Mouse (Mus musculus) ES-E14 (cell line): ENCODE data around the gene Emid1. TPM values are rescaled to one million over a fixed set of nuclear protein-coding genes. Genes with fewer than 3 reads are reported as not detected.

ENCODE experiments used
- DNase-seq: peaks from one replicate; pipeline ENCODE4 v3.0.0-alpha.2; 2013; ENCODE audit warnings: low read depth, low spot score
- H3K27ac ChIP-seq: 2 replicates; pipeline ENCODE4 v1.5.1; 2012; ENCODE audit warnings: low read depth, mild to moderate bottlenecking, low read length, moderate library complexity, mixed read lengths; ENCODE audit not compliant: poor library complexity, insufficient read depth, severe bottlenecking
- H3K36me3 ChIP-seq: 2 replicates; pipeline ENCODE4 v1.6.1; 2012; ENCODE audit warnings: mild to moderate bottlenecking, low read length, moderate library complexity, mixed read lengths; ENCODE audit not compliant: control insufficient read depth, poor library complexity, insufficient read depth, severe bottlenecking
- H3K4me1 ChIP-seq, 2 experiments: fragments of 150-350 bp in 1 of 2; sonication (generic) in 1 of 2; 2 replicates each; pipeline ENCODE4 v1.6.1; 2012; ENCODE audit warnings: low read length in 2 of 2, mild to moderate bottlenecking in 1 of 2, mixed read lengths in 1 of 2; ENCODE audit not compliant: control insufficient read depth in 2 of 2, insufficient read depth in 2 of 2, poor library complexity in 1 of 2
- H3K4me3 ChIP-seq, 2 experiments: fragments of 150-350 bp in 1 of 2; sonication (generic) in 1 of 2; 2 replicates each; pipeline ENCODE4 v1.5.1; 2012; ENCODE audit warnings: low read length in 2 of 2, low read depth in 1 of 2, mild to moderate bottlenecking in 1 of 2, mixed read lengths in 1 of 2; ENCODE audit not compliant: insufficient read depth in 1 of 2, poor library complexity in 1 of 2, severe bottlenecking in 1 of 2
- H3K9ac ChIP-seq: 2 replicates; pipeline ENCODE4 v1.6.1; 2012; ENCODE audit warnings: low read depth, mild to moderate bottlenecking, low read length, mixed read lengths; ENCODE audit not compliant: poor library complexity, insufficient read depth, severe bottlenecking
- H3K9me3 ChIP-seq: fragments of 150-350 bp; sonication (generic); 2 replicates; pipeline ENCODE4 v1.6.1; 2012; ENCODE audit warnings: low read depth, mild to moderate bottlenecking, low read length; ENCODE audit not compliant: control insufficient read depth, insufficient read depth
- CHD2 ChIP-seq: IDR thresholded peaks from 2 replicates; pipeline ENCODE4 v1.6.1; 2014; ENCODE audit warnings: mild to moderate bottlenecking, low read depth, low read length, inconsistent platforms
- HCFC1 ChIP-seq: IDR thresholded peaks from 2 replicates; pipeline ENCODE4 v1.6.1; 2012; ENCODE audit warnings: low read length, inconsistent platforms, borderline replicate concordance; ENCODE audit not compliant: insufficient read depth
- MAFK ChIP-seq: IDR thresholded peaks from 2 replicates; pipeline ENCODE4 v1.6.1; 2014; ENCODE audit warnings: mild to moderate bottlenecking, low read depth, low read length, inconsistent platforms; ENCODE audit not compliant: insufficient read depth
- ZC3H11A ChIP-seq: IDR thresholded peaks from 2 replicates; pipeline ENCODE4 v1.6.1; 2012; ENCODE audit warnings: low read depth, mild to moderate bottlenecking, inconsistent platforms, low read length, borderline replicate concordance
- ZNF384 ChIP-seq: IDR thresholded peaks from 2 replicates; pipeline ENCODE4 v1.6.1; 2012; ENCODE audit warnings: low read depth, low read length, inconsistent platforms
- in situ Hi-C, 2 experiments: fragments of 600-800 bp; cut with MboI; formaldehyde crosslinking; loops; one replicate each; pipeline ENCODE4 v1.15.1; 2025; ENCODE audit warnings: low sequenced_read_pairs in 2 of 2, inconsistent platforms in 1 of 2; ENCODE audit not compliant: unreplicated experiment in 2 of 2
- total RNA-seq: library from RNA; depleted of rRNA; stranded (reverse); fragments of 300-350 nt; gene quantifications from 2 replicates; pipeline ENCODE4 v1.2.3, GENCODE M21; 2012; rRNA removed

Gene Emid1
- total RNA-seq, 1 experiment = 2.7 TPM

DNA sequence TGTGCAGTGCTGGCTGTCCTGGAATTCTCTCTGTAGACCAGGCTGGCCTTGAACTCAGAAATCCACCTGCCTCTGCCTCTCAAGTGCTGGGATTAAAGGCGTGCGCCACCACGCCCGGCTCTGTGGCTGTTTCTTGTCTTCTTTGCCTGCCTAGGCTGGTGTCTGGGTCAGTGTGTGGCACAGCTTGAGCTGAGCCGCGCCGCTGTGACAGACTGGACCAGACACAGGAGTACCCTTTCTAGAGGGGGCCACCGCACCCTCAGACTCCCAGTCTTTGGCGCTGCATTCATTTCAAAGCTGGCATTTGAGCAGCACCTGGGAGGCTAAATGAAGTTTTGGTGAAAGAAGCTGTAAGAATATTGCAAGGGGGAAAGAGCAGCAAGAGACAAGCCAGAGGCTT, 93.3 kb downstream of the Emid1 start:
- TF ChIP-seq ZC3H11A (no peak), HCFC1 (no peak), MAFK (no peak)
- Histone ChIP-seq H3K9ac (no peak overlapping the region), H3K36me3 (peaks cover 16% of the 10 kb centered on the region; the same call in 1 of the 2 replicates), H3K4me3 (no peak overlapping the region), H3K9me3 (no peaks in the 10 kb centered on the region), H3K27ac (no peak overlapping the region), H3K4me1 (peaks cover 10 to 52% of the 10 kb centered on the region in 2 experiments)
- DNase-seq = no peak
- in situ Hi-C loops = no loop called here

DNA sequence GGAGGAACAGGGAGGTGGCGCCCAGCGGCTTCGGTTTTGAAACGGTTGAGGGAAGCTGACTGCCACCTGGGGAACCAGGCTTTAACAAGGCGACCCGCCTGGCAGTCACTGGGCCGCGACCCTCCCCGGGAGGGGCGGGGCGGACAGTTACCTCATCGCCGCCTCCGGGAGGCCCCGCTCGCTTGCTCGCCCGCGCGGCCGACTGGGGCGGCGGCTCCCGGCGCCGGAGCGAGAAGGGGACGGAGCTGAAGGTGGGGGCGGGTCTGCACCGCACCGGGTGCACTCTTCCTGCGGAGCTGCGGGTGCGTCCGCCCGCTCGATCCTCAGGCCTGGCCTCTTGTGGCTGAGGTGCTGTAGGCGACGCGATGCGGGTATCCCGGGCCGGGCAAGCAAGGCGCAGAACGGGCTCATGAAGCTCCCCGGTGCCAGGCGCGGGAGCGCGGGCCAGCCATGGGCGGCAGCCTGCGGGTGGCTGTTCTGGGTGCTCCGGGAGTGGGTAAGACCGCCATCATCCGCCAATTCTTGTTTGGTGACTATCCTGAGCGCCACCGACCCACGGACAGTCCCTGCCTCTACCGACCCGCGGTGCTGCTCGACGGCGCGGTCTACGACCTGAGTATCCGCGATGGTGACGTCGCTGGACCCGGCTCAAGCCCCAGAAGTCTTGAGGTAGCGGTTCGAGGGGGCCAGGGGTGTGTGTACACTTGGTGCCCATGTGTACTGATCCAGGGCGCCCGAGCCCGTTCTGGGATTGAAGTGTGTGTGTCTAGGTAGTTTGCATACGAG, 94.0 kb downstream of the Emid1 start, which contains the start of gene Rasl10a:
Gene Rasl10a, plus strand, starts transcription at position 273 of the 786 bp plus-strand sequence.
- no peak for DNase-seq
- peaks cover 10 to 47% of the 10 kb centered on the region in 2 experiments for H3K4me1 ChIP-seq

DNA sequence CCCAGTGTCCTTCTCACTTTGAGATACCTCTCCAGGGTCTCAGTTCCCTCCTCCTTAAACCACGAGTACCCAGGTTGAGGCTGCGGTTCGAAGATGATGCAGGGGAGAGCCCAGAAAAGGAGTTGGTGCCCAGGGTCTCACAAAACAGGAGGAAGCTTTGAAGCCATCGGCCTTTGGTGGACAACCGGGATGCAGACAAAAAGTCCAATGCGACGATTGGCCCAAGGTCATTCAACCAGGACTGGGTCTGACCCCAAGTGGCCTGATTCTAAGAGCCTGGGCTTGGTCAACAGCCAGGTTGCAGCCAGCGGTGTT, 94.6 kb downstream of the Emid1 start:
- H3K27ac ChIP-seq = no peak overlapping the region
- H3K4me1 ChIP-seq = peaks cover 10 to 47% of the 10 kb centered on the region in 2 experiments
- no peaks in the 10 kb centered on the region for H3K9me3 ChIP-seq
- H3K36me3 ChIP-seq = peaks cover 13% of the 10 kb centered on the region; the same call in 1 of the 2 replicates
- TF ChIP-seq ZNF384 (no peak), ZC3H11A (no peak), CHD2 (no peak), HCFC1 (no peak), MAFK (no peak)
- H3K4me3 ChIP-seq = peak overlapping the region; percentile 53 to 65; a peak in 3 of 4 replicates
- in situ Hi-C loops = no loop called here
- peak overlapping the region; percentile 46; the same call in 1 of the 2 replicates for H3K9ac ChIP-seq
- DNase-seq = no peak

More for the DNA sequence above, 94.0 kb downstream of the Emid1 start, which contains the start of gene Rasl10a:
- no peak within 1 kb of the TSS for H3K27ac ChIP-seq
- peak within 1 kb of the TSS; percentile 46 for H3K9ac ChIP-seq
- H3K36me3 ChIP-seq = peaks cover 16% of the 10 kb centered on the region; the same call in 1 of the 2 replicates
- no peak for TF ChIP-seq CHD2
- no peak for TF ChIP-seq ZC3H11A
- no peak for TF ChIP-seq ZNF384
- TF ChIP-seq HCFC1 = no peak
- TF ChIP-seq MAFK = no peak
- no peaks in the 10 kb centered on the region for H3K9me3 ChIP-seq
- in situ Hi-C loops = no loop called here
- H3K4me3 ChIP-seq = peak within 1 kb of the TSS; percentile 53 to 65

DNA sequence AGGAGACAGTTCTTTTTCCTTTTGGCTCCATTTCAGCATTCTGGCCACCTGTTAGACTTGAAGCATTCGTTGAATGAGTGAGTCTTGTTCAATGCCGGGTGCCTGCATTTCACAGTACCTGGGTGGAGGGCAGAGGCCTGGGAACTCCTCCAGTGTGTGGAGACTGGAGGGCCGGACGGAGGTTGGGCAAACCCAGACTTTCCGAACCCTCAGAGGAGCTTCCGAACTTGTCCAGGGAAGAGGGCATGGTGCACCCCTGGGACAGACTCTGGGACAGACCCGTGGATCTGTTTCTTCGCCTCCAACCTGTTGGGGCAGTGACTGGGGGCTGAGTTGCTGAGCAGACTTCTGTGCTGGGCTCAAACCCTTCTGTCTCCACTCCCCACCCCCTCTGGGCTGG, 95.0 kb downstream of the Emid1 start:
- H3K27ac ChIP-seq = no peak overlapping the region
- H3K9me3 ChIP-seq = no peaks in the 10 kb centered on the region
- H3K36me3 ChIP-seq = peaks cover 9% of the 10 kb centered on the region; the same call in 1 of the 2 replicates
- H3K9ac ChIP-seq = no peak overlapping the region
- H3K4me1 ChIP-seq = peaks cover 8 to 46% of the 10 kb centered on the region in 2 experiments
- in situ Hi-C loops = no loop called here
- TF ChIP-seq ZC3H11A (no peak), HCFC1 (no peak)
- DNase-seq = no peak
- H3K4me3 ChIP-seq = no peak overlapping the region

Other genes starting within 250 kb of the Emid1 start
- 13.9 and 17.7 TPM in 2 replicates for gene Nefh, start 204.2 kb downstream of the Emid1 start, total RNA-seq
- gene Ap1b1, start 165.4 kb downstream of the Emid1 start, total RNA-seq = 37.2 and 42.4 TPM in 2 replicates
- 1.5 TPM in 2 replicates for gene Rasl10a, start 94.1 kb downstream of the Emid1 start, total RNA-seq
- 32.7 and 40.9 TPM in 2 replicates for gene Gas2l1, start 86.9 kb downstream of the Emid1 start, total RNA-seq
- 33.9 and 40.5 TPM in 2 replicates for gene Rhbdd3, start 53.3 kb downstream of the Emid1 start, total RNA-seq
- gene Ewsr1, start 53.0 kb downstream of the Emid1 start, total RNA-seq = 396 and 421 TPM in 2 replicates
- 17.9 and 24.3 TPM in 2 replicates for gene Kremen1, start 109.3 kb upstream of the Emid1 start, total RNA-seq